Mouse (Mus musculus) neural tube, embryonic 11.5 days (tissue): ENCODE results near the gene Fcer1g. TPM values are rescaled to one million over a fixed set of nuclear protein-coding genes. Genes with fewer than 3 reads are reported as not detected.

Experiments
- ATAC-seq: fragments of 200-750 bp; cut with Nextera tagmentation; 2 replicates; pipeline ENCODE4 v1.8.0; 2017; ENCODE audit warnings: moderate number of reproducible peaks, mild to moderate bottlenecking, moderate TSS enrichment, moderate library complexity; ENCODE audit not compliant: insufficient read depth, low FRiP score, low TSS enrichment
- DNase-seq: peaks from one replicate; pipeline ENCODE4 v3.0.0-alpha.2; 2015; ENCODE audit warnings: low spot score
- H3K27ac ChIP-seq: fragments of 300-500 bp; sonication (generic); 2 replicates; pipeline ENCODE4 v1.5.1; 2014; ENCODE audit warnings: low read depth, mild to moderate bottlenecking, low read length
- H3K27me3 ChIP-seq: fragments of 300-500 bp; sonication (generic); 2 replicates; pipeline ENCODE4 v1.6.1; 2014; ENCODE audit warnings: mild to moderate bottlenecking, low read length, mixed read lengths; ENCODE audit not compliant: control insufficient read depth, insufficient read depth
- H3K36me3 ChIP-seq: fragments of 300-500 bp; sonication (generic); 2 replicates; pipeline ENCODE4 v1.6.1; 2014; ENCODE audit warnings: mild to moderate bottlenecking, low read length, moderate library complexity, mixed read lengths; ENCODE audit not compliant: control insufficient read depth, insufficient read depth
- H3K4me1 ChIP-seq: fragments of 300-500 bp; sonication (generic); 2 replicates; pipeline ENCODE4 v1.6.1; 2014; ENCODE audit warnings: low read length, mixed read lengths; ENCODE audit not compliant: control insufficient read depth, insufficient read depth
- H3K4me2 ChIP-seq: fragments of 300-500 bp; sonication (generic); 2 replicates; pipeline ENCODE4 v1.6.1; 2014; ENCODE audit warnings: low read depth, mild to moderate bottlenecking, moderate library complexity
- H3K4me3 ChIP-seq: fragments of 300-500 bp; sonication (generic); 2 replicates; pipeline ENCODE4 v1.5.1; 2014; ENCODE audit warnings: low read depth, low read length
- H3K9ac ChIP-seq: fragments of 300-500 bp; sonication (generic); 2 replicates; pipeline ENCODE4 v1.6.1; 2014; ENCODE audit warnings: mild to moderate bottlenecking, low read length
- H3K9me3 ChIP-seq: fragments of 300-500 bp; sonication (generic); 2 replicates; pipeline ENCODE4 v1.6.1; 2016; ENCODE audit warnings: low read length; ENCODE audit not compliant: control insufficient read depth
- WGBS: fragments of 180-500 bp; shearing (Covaris S2); extraction: QIAGEN DNeasy Blood & Tissue Kit; methylation state at CpG from one replicate; pipeline ENCODE4 v1.1.7; 2014; 5-methylcytosine and 5-hydroxymethylcytosine counted together
- polyA plus RNA-seq: library from polyadenylated mRNA; unstranded; fragments of >200 nt; fragmentation: Nextera tagmentation; extraction: Ambion mirVana; gene quantifications from 2 replicates; pipeline ENCODE4 v1.2.1, GENCODE M21; 2014

Fcer1g gene
- polyA plus RNA-seq, 1 experiment from 2014 or later, result 15.0 TPM

DNA sequence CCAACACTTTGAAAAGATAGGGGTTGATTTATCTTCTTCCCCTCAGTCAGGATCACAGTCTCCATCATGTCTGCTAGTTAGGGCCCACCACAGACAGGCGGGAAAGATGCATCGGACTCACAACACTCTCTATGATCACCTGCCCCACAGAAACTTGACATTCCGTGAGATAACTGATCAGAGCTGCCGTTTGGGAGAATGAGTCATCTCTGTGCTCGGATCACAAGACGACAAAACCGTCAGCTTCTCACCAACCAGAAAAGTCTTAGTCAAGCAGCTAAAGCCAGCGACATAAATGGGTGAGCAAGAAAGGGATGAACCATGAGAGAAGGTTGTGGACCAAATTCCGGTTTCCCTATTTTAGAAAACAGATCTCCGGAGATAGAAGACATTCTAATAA is 41.9 kb downstream of the Fcer1g start:
- Histone ChIP-seq H3K9ac (no peak overlapping the region), H3K27ac (no peak overlapping the region), H3K4me3 (no peak overlapping the region), H3K4me1 (peaks cover 16% of the 10 kb centered on the region), H3K9me3 (no peaks in the 10 kb centered on the region), H3K36me3 (no peaks in the 10 kb centered on the region), H3K27me3 (peaks cover 33% of the 10 kb centered on the region), H3K4me2 (no peak overlapping the region)
- ATAC-seq (no peak), DNase-seq (no peak)
- 45% methylated on average over 10 of the region's 10 CpGs for WGBS

DNA sequence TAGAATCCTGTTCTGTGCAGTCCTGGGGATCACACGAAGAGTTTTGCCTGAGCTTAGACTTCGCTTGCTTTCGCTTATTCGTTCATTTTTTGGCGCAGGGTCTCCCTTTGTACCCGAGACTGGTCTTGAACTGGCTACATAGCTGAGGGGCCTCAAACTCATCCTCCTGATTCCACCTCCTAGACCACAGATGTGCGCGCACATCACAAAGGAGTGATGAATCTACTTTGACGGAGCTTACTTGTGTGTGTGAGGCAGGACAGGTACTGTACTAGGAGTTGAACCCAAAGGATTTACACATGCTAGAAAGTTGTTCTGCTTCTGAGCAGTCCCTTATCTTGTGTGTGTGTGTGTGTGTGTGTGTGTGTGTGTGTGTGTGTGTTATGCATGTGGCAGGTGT is 43.3 kb downstream of the Fcer1g start:
- Histone ChIP-seq H3K4me3 (no peak overlapping the region), H3K27ac (no peak overlapping the region), H3K9ac (no peak overlapping the region), H3K9me3 (no peaks in the 10 kb centered on the region), H3K27me3 (peaks cover 23% of the 10 kb centered on the region), H3K4me2 (no peak overlapping the region), H3K4me1 (peaks cover 16% of the 10 kb centered on the region), H3K36me3 (no peaks in the 10 kb centered on the region)
- 95% methylated on average over 9 of the region's 9 CpGs for WGBS
- DNase-seq (no peak), ATAC-seq (no peak)

DNA sequence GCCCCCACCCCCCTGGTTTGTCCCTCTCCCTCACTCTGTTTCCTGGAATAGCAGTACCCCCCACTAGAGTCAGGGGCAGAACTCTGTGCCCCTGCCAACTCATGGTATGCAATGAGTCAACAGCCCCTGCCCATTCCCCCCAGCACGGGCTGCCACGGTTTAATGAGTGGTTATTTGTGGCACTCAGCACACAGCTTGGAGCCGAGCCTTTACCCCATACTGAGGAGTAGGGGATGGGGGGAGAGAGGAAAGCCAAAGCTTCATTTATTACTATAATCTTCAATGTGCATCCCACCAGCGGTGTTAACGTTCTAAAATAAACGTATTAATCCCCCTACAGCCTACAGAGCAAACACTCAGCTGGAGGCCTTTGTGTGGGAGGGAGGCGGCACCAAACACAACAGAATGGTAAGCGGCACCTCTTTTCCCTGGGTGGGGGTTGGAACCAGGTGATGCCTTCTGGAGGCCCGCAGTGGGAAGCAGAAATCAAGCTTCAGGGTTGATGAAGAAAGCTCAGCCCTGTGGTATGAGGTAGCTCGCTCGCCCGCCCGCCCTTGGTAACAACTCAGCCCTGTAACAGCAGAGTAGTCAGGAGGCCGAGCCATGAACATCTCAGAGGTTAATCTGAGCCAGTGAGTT is 44.6 kb downstream of the Fcer1g start:
- H3K36me3 ChIP-seq, result no peaks in the 10 kb centered on the region
- no peak for DNase-seq
- H3K4me1 ChIP-seq, result peaks cover 16% of the 10 kb centered on the region
- H3K27ac ChIP-seq, result no peak overlapping the region
- no peak overlapping the region for H3K9ac ChIP-seq
- no peaks in the 10 kb centered on the region for H3K9me3 ChIP-seq
- WGBS, result 35% methylated on average over 14 of the region's 14 CpGs
- H3K4me2 ChIP-seq, result no peak overlapping the region
- peaks cover 12% of the 10 kb centered on the region for H3K27me3 ChIP-seq
- no peak for ATAC-seq
- H3K4me3 ChIP-seq, result no peak overlapping the region

DNA sequence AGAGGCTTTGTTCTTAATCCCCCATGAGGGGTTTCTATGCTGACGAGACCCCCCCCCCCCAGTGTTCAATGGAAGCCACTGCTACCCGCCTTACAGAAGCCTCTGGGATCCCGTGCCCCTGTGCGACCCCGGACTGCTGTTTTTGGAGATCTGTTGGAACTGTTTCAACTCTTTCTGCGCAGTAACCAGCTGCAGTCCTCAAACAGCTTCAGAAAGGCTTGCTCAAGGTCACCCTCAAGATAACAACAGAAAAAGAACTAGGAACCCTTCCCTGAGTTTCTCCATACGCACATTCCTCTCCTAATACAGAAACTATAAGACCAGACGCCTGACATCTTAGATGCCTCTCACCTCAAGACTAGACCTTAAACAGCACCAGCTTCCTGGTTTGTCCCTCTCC is 45.1 kb downstream of the Fcer1g start:
- Histone ChIP-seq H3K27me3 (peaks cover 10% of the 10 kb centered on the region), H3K9ac (no peak overlapping the region), H3K4me2 (no peak overlapping the region), H3K4me1 (peaks cover 16% of the 10 kb centered on the region), H3K36me3 (no peaks in the 10 kb centered on the region), H3K4me3 (no peak overlapping the region), H3K27ac (no peak overlapping the region), H3K9me3 (no peaks in the 10 kb centered on the region)
- DNase-seq, result no peak
- no peak for ATAC-seq
- 25% methylated on average over 8 of the region's 8 CpGs for WGBS

DNA sequence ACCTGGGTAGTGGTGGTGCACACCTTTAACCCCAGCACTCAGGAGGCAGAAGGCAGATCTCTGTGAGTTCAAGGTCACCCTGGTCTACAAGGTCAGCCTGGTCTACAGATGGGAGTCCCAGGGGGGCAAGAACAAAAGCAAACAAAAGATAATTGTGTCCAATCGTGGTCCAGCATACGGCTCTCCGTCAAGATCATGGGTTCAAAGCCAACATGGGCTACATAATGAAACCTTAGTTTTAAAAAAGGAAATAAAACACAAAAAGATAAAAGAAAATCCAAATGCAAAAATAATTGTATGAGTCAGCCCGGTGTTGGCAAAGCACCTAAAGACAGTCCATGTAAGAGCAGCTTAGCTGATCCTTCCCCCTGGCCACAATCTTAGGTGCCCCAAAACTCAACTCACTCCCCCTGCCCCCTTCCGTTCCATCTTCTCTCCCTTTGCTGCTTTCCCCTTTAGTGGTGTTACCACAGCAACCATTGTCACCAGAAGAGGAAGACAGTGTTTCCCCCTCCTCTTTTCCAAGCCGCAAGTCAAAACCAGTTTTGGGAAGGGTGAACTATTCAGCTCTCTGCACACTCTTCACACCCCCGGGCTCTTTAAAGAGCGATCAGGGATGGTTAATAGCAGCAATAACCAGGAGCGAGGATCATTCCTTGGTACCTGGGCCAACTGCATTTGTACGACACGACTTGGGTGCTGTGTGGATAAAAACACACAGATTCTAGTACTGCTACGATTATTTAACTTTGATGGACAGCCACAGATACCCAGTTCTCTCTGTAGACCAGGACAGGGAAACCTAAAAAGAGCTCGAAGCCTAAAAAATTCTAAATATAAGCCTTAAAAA is 46.1 kb downstream of the Fcer1g start:
- DNase-seq (peak; percentile 38), ATAC-seq (peak; percentile 48; the same call in 1 of the 2 replicates)
- Histone ChIP-seq H3K27me3 (peaks cover 3% of the 10 kb centered on the region; the same call in 1 of the 2 replicates), H3K4me3 (no peak overlapping the region), H3K36me3 (no peaks in the 10 kb centered on the region), H3K9ac (no peak overlapping the region), H3K9me3 (no peaks in the 10 kb centered on the region), H3K4me1 (peaks cover 12% of the 10 kb centered on the region), H3K4me2 (no peak overlapping the region), H3K27ac (no peak overlapping the region)
- 32% methylated on average over 13 of the region's 13 CpGs for WGBS

DNA sequence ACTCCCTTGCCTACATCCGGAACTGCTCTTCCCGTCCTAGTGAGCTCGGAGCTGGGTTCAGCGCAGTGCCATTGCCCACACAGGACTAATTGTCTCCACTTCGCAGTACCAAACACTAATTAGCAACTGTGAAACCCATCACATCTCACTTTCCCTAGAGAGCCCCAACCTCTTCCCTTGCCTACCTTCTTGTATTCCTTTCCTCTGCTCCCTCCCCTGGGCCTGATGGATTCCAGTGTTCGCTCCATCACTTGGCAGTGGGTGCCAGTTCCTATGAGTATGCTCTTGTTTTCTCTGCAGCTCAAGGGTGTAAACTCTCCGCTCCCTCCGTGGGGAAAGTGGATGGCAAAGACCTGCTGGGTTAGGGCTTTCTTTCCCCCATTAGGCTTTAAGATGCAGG is 48.5 kb downstream of the Fcer1g start:
- ATAC-seq, result no peak
- H3K9me3 ChIP-seq, result no peaks in the 10 kb centered on the region
- H3K4me3 ChIP-seq, result no peak overlapping the region
- WGBS, result 65% methylated on average over 8 of the region's 8 CpGs
- H3K27me3 ChIP-seq, result no peaks in the 10 kb centered on the region
- DNase-seq, result no peak
- no peaks in the 10 kb centered on the region for H3K36me3 ChIP-seq
- H3K9ac ChIP-seq, result no peak overlapping the region
- no peak overlapping the region for H3K4me2 ChIP-seq
- no peak overlapping the region for H3K27ac ChIP-seq
- peaks cover 7% of the 10 kb centered on the region for H3K4me1 ChIP-seq

DNA sequence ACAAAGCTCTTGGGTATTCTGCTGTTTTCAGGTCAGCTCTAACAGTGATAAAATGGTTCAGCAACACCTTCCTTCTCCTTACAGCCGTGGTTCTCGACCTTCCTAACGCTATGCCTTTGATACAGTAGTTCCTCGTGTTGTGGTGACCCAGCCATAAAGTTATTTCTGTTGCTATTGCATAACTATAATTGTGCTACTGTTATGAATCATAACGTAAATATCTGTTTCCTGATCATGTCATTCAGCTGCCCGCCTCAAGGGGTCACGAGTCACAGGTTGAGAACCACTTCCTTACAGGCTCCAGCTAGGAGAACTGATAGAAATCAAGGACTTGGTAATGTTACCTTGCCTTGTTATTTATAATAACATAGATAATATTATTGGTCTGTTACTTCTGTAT is 49.9 kb downstream of the Fcer1g start:
- Histone ChIP-seq H3K4me2 (no peak overlapping the region), H3K4me1 (peaks cover 4% of the 10 kb centered on the region), H3K27me3 (no peaks in the 10 kb centered on the region), H3K9ac (no peak overlapping the region), H3K4me3 (no peak overlapping the region), H3K27ac (no peak overlapping the region), H3K9me3 (no peaks in the 10 kb centered on the region), H3K36me3 (no peaks in the 10 kb centered on the region)
- WGBS, result 83% methylated on average over 7 of the region's 7 CpGs
- DNase-seq (no peak), ATAC-seq (no peak)

DNA sequence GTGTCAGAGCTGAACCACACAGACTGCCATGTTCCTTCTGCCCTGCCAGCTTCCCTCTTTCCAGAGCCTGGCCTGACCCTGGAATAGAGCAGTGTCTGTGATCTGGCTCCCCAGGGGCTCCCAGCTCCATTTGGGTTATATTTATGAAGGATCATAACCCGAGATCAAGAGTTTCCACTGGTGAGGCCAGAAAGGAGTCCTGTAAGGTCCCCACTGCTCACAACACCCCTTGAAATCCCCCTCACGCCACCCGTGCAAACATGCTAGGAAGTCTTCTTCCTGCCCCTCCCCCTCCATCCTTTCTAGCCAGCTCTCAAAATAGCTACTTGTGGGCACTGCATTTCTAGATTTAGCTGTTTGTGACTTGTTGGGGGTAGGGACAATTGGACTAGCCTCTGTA is 50.5 kb downstream of the Fcer1g start:
- H3K4me2 ChIP-seq, result no peak overlapping the region
- no peak for ATAC-seq
- H3K4me3 ChIP-seq, result no peak overlapping the region
- no peaks in the 10 kb centered on the region for H3K9me3 ChIP-seq
- no peak overlapping the region for H3K27ac ChIP-seq
- DNase-seq, result no peak
- no peaks in the 10 kb centered on the region for H3K4me1 ChIP-seq
- WGBS, result 72% methylated on average over 3 of the region's 3 CpGs
- H3K9ac ChIP-seq, result no peak overlapping the region
- H3K36me3 ChIP-seq, result no peaks in the 10 kb centered on the region
- no peaks in the 10 kb centered on the region for H3K27me3 ChIP-seq

DNA sequence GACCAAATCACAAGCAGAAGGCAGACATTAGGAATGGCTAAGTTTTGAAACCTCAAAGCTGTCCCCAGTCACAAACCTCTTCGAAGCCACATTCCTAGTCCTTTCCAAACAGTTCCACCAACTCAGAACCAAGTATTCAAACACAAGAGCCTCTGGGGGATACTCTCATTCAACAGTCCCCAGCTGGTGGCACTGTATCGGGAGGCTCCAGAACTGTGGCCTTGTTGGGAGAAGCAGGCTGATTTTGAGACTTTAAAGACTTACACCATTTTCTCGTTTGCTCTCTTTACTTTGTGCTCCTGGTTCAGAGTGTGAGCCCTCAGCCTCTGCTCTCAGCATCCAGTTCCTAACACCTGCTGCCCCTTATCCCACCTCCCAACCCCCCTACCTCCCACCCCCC is 51.1 kb downstream of the Fcer1g start:
- H3K36me3 ChIP-seq, result no peaks in the 10 kb centered on the region
- WGBS, result 88% methylated on average over 3 of the region's 3 CpGs
- H3K4me1 ChIP-seq, result no peaks in the 10 kb centered on the region
- no peak overlapping the region for H3K9ac ChIP-seq
- H3K4me3 ChIP-seq, result no peak overlapping the region
- H3K9me3 ChIP-seq, result no peaks in the 10 kb centered on the region
- H3K27me3 ChIP-seq, result no peaks in the 10 kb centered on the region
- DNase-seq (no peak), ATAC-seq (no peak)
- H3K27ac ChIP-seq, result no peak overlapping the region
- H3K4me2 ChIP-seq, result no peak overlapping the region
